Comparison of ENCODE assay signal across 22 mouse cellular contexts in the genomic region with DNA sequence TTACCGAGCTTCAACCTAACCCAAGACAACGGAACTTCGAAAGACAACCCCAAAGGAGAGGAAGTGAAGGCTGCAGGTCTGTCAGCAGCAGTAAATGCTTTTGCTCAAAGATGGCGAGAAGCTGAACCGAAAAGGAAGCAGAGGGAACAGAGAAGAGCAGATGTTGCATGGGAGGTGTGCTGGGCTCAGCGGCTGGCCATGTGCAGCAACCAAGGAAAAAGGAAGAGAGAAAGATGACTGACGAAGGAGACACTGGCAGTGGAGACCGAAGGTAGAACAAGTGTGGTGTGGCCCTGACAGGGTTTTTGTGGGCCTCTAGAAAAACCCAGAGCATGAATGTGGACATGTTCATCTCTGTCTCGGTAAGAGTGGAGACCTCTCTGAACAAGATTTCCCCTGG.
DNase-seq lines count a peak whose midpoint lies in the region; ATAC-seq lines count a peak whose summit lies in the region.
"Had no signal": no experiment of that assay in that cellular context is flagged by ENCODE, and none has a peak within 500 bp of the region (broad histone marks: within the 10 kb centered on the region; RNA-seq: fewer than 3 reads in every experiment).

No protein-coding gene starts in this region.

- peak; percentile 34; the same call in 1 of the 2 replicates for ATAC-seq in frontal cortex, adult (ENCODE audit: low TSS enrichment)
- ATAC-seq: forebrain, embryonic 13.5 days; forebrain, embryonic 16.5 days had no signal

- no peaks in the 10 kb centered on the region for H3K27me3 ChIP-seq in splenic B cell, adult 2 months (ENCODE audit: control insufficient read depth, insufficient read depth, low read length, poor library complexity, severe bottlenecking)
- H3K27me3 ChIP-seq: hindbrain, embryonic 15.5 days had no signal

- H3K36me3 ChIP-seq in splenic B cell, adult 2 months (ENCODE audit: control insufficient read depth, insufficient read depth, low read length, poor library complexity, severe bottlenecking) = no peaks in the 10 kb centered on the region
- H3K36me3 ChIP-seq: embryonic facial prominence, embryonic 10.5 days; embryonic facial prominence, embryonic 13.5 days; hindbrain, embryonic 12.5 days; hindbrain, embryonic 15.5 days had no signal

- DNase-seq in frontal cortex, postnatal 25 days (ENCODE audit: low spot score in 2 of 2) = no peak
- DNase-seq in right cerebral cortex, adult 18-20 months = peak; percentile 72
- no peak for DNase-seq in right cerebral cortex, postnatal 14 days
- DNase-seq in A20 (ENCODE audit: low read depth, low spot score) = peak; percentile 28
- DNase-seq in splenic B cell, adult 2 months (ENCODE audit: low read depth, low spot score) = peak; percentile 32
- no peak for DNase-seq in urinary bladder, postnatal 25 days (ENCODE audit: low spot score)
- DNase-seq: adrenal gland, adult 2 months; adrenal gland, postnatal 14 days; B cell, adult 2 months; cerebellum, adult 8-10 months; cerebellum, postnatal 10 days; cerebellum, postnatal 36 days; embryo, embryonic 11 days; gastrocnemius, postnatal 36 days; heart, adult 2 months had no signal

Comparison
In these comparisons a context has a peak if more than half of its experiments do, and no peak if none do; other contexts are left out.
1. DNase-seq: peak in right cerebral cortex, adult 18-20 months (single experiment), A20 (single experiment) and splenic B cell, adult 2 months (single experiment); none in frontal cortex, postnatal 25 days (0 of 2), right cerebral cortex, postnatal 14 days (single experiment) and urinary bladder, postnatal 25 days (single experiment).